Mouse (Mus musculus): ENCODE measurements around the gene Vasn. TPM values are rescaled to one million over a fixed set of nuclear protein-coding genes. Genes with fewer than 3 reads are reported as not detected.

Vasn gene
- total RNA-seq, 1 experiment: 8.7 TPM

GRCm38 (mm10) chr16:4614639-4615038, 25.1 kb upstream of the Vasn start:
- no peaks in the 10 kb centered on the region for H3K9me3 ChIP-seq (ENCODE audit: control insufficient read depth, insufficient read depth, low read depth, low read length)
- DNase-seq (ENCODE audit: low read depth, low spot score): no peak
- H3K27ac ChIP-seq (ENCODE audit: insufficient read depth, low read depth, low read length, poor library complexity, severe bottlenecking): no peak overlapping the region
- TF ChIP-seq ZC3H11A (IDR thresholded peaks at IDR 0.05; ENCODE audit: borderline replicate concordance, low read depth, low read length) (no peak), MAFK (IDR thresholded peaks at IDR 0.05; ENCODE audit: insufficient read depth, low read depth, low read length) (no peak)
- H3K9ac ChIP-seq (ENCODE audit: insufficient read depth, low read depth, low read length, poor library complexity, severe bottlenecking): no peak overlapping the region
- no peak overlapping the region for H3K4me3 ChIP-seq (ENCODE audit: insufficient read depth in 1 of 2, low read depth in 1 of 2, low read length in 2 of 2, poor library complexity in 1 of 2, severe bottlenecking in 1 of 2)
- no peaks in the 10 kb centered on the region; a peak in 1 of 4 replicates for H3K4me1 ChIP-seq (ENCODE audit: control insufficient read depth in 2 of 2, insufficient read depth in 2 of 2, low read length in 2 of 2, poor library complexity in 1 of 2)
- in situ Hi-C loops (cut with MboI; ENCODE audit: low sequenced_read_pairs in 2 of 2, unreplicated experiment in 2 of 2): no loop called here
- H3K36me3 ChIP-seq (ENCODE audit: control insufficient read depth, insufficient read depth, low read length, poor library complexity, severe bottlenecking): peaks cover 47% of the 10 kb centered on the region

GRCm38 (mm10) chr16:4615297-4615696, 24.4 kb upstream of the Vasn start:
- DNase-seq (ENCODE audit: low read depth, low spot score): no peak
- no peak overlapping the region for H3K4me3 ChIP-seq (ENCODE audit: insufficient read depth in 1 of 2, low read depth in 1 of 2, low read length in 2 of 2, poor library complexity in 1 of 2, severe bottlenecking in 1 of 2)
- no peak overlapping the region for H3K27ac ChIP-seq (ENCODE audit: insufficient read depth, low read depth, low read length, poor library complexity, severe bottlenecking)
- in situ Hi-C loops (cut with MboI; ENCODE audit: low sequenced_read_pairs in 2 of 2, unreplicated experiment in 2 of 2): no loop called here
- H3K4me1 ChIP-seq (ENCODE audit: control insufficient read depth in 2 of 2, insufficient read depth in 2 of 2, low read length in 2 of 2, poor library complexity in 1 of 2): peaks cover 0 to 3% of the 10 kb centered on the region in 2 experiments; a peak in 1 of 4 replicates
- TF ChIP-seq ZNF384 (IDR thresholded peaks at IDR 0.05; ENCODE audit: low read depth, low read length) (no peak), HCFC1 (IDR thresholded peaks at IDR 0.05; ENCODE audit: borderline replicate concordance, insufficient read depth, low read length) (no peak), CHD2 (IDR thresholded peaks at IDR 0.05; ENCODE audit: low read depth, low read length) (no peak), ZC3H11A (IDR thresholded peaks at IDR 0.05; ENCODE audit: borderline replicate concordance, low read depth, low read length) (no peak), MAFK (IDR thresholded peaks at IDR 0.05; ENCODE audit: insufficient read depth, low read depth, low read length) (no peak)
- no peak overlapping the region for H3K9ac ChIP-seq (ENCODE audit: insufficient read depth, low read depth, low read length, poor library complexity, severe bottlenecking)
- peaks cover 42% of the 10 kb centered on the region for H3K36me3 ChIP-seq (ENCODE audit: control insufficient read depth, insufficient read depth, low read length, poor library complexity, severe bottlenecking)
- no peaks in the 10 kb centered on the region for H3K9me3 ChIP-seq (ENCODE audit: control insufficient read depth, insufficient read depth, low read depth, low read length)

GRCm38 (mm10) chr16:4616829-4617228, 22.9 kb upstream of the Vasn start:
- TF ChIP-seq MAFK (IDR thresholded peaks at IDR 0.05; ENCODE audit: insufficient read depth, low read depth, low read length) (no peak), ZNF384 (IDR thresholded peaks at IDR 0.05; ENCODE audit: low read depth, low read length) (no peak), ZC3H11A (IDR thresholded peaks at IDR 0.05; ENCODE audit: borderline replicate concordance, low read depth, low read length) (no peak)
- Histone ChIP-seq H3K4me3 (ENCODE audit: insufficient read depth in 1 of 2, low read depth in 1 of 2, low read length in 2 of 2, poor library complexity in 1 of 2, severe bottlenecking in 1 of 2) (no peak overlapping the region), H3K27ac (ENCODE audit: insufficient read depth, low read depth, low read length, poor library complexity, severe bottlenecking) (no peak overlapping the region), H3K36me3 (ENCODE audit: control insufficient read depth, insufficient read depth, low read length, poor library complexity, severe bottlenecking) (peaks cover 32% of the 10 kb centered on the region), H3K4me1 (ENCODE audit: control insufficient read depth in 2 of 2, insufficient read depth in 2 of 2, low read length in 2 of 2, poor library complexity in 1 of 2) (peaks cover 0 to 3% of the 10 kb centered on the region in 2 experiments; a peak in 1 of 4 replicates), H3K9ac (ENCODE audit: insufficient read depth, low read depth, low read length, poor library complexity, severe bottlenecking) (no peak overlapping the region), H3K9me3 (ENCODE audit: control insufficient read depth, insufficient read depth, low read depth, low read length) (no peaks in the 10 kb centered on the region)
- no peak for DNase-seq (ENCODE audit: low read depth, low spot score)
- in situ Hi-C loops (cut with MboI; ENCODE audit: low sequenced_read_pairs in 2 of 2, unreplicated experiment in 2 of 2): no loop called here

GRCm38 (mm10) chr16:4624074-4624473, 15.7 kb upstream of the Vasn start:
- Histone ChIP-seq H3K9ac (ENCODE audit: insufficient read depth, low read depth, low read length, poor library complexity, severe bottlenecking) (peak overlapping the region; percentile 78), H3K27ac (ENCODE audit: insufficient read depth, low read depth, low read length, poor library complexity, severe bottlenecking) (no peak overlapping the region), H3K9me3 (ENCODE audit: control insufficient read depth, insufficient read depth, low read depth, low read length) (no peaks in the 10 kb centered on the region), H3K4me1 (ENCODE audit: control insufficient read depth in 2 of 2, insufficient read depth in 2 of 2, low read length in 2 of 2, poor library complexity in 1 of 2) (peaks cover 3 to 9% of the 10 kb centered on the region in 2 experiments; a peak in 3 of 4 replicates), H3K36me3 (ENCODE audit: control insufficient read depth, insufficient read depth, low read length, poor library complexity, severe bottlenecking) (no peaks in the 10 kb centered on the region; the same call in 1 of the 2 replicates), H3K4me3 (ENCODE audit: insufficient read depth in 1 of 2, low read depth in 1 of 2, low read length in 2 of 2, poor library complexity in 1 of 2, severe bottlenecking in 1 of 2) (peak overlapping the region; percentile 69 to 78)
- no peak for DNase-seq (ENCODE audit: low read depth, low spot score)
- in situ Hi-C loops (cut with MboI; ENCODE audit: low sequenced_read_pairs in 2 of 2, unreplicated experiment in 2 of 2): no loop called here
- TF ChIP-seq HCFC1 (IDR thresholded peaks at IDR 0.05; ENCODE audit: borderline replicate concordance, insufficient read depth, low read length) (no peak), CHD2 (IDR thresholded peaks at IDR 0.05; ENCODE audit: low read depth, low read length) (no peak), MAFK (IDR thresholded peaks at IDR 0.05; ENCODE audit: insufficient read depth, low read depth, low read length) (no peak)

GRCm38 (mm10) chr16:4624481-4625110, 15.1 kb upstream of the Vasn start, which contains the start of gene Pam16:
Gene Pam16 (minus strand): TSS chr16:4624988.
- in situ Hi-C loops (cut with MboI; ENCODE audit: low sequenced_read_pairs in 2 of 2, unreplicated experiment in 2 of 2): no loop called here
- H3K9ac ChIP-seq (ENCODE audit: insufficient read depth, low read depth, low read length, poor library complexity, severe bottlenecking): peak within 1 kb of the TSS; percentile 78
- DNase-seq (ENCODE audit: low read depth, low spot score): peak; percentile 88
- H3K9me3 ChIP-seq (ENCODE audit: control insufficient read depth, insufficient read depth, low read depth, low read length): no peaks in the 10 kb centered on the region
- peak within 1 kb of the TSS; percentile 50; the same call in 1 of the 2 replicates for H3K27ac ChIP-seq (ENCODE audit: insufficient read depth, low read depth, low read length, poor library complexity, severe bottlenecking)
- H3K36me3 ChIP-seq (ENCODE audit: control insufficient read depth, insufficient read depth, low read length, poor library complexity, severe bottlenecking): no peaks in the 10 kb centered on the region; the same call in 1 of the 2 replicates
- peak within 1 kb of the TSS; percentile 69 to 78 for H3K4me3 ChIP-seq (ENCODE audit: insufficient read depth in 1 of 2, low read depth in 1 of 2, low read length in 2 of 2, poor library complexity in 1 of 2, severe bottlenecking in 1 of 2)
- peaks cover 3 to 9% of the 10 kb centered on the region in 2 experiments; a peak in 3 of 4 replicates for H3K4me1 ChIP-seq (ENCODE audit: control insufficient read depth in 2 of 2, insufficient read depth in 2 of 2, low read length in 2 of 2, poor library complexity in 1 of 2)
- TF ChIP-seq HCFC1 (IDR thresholded peaks at IDR 0.05; ENCODE audit: borderline replicate concordance, insufficient read depth, low read length) (peak; percentile 42; the same call in 1 of the 2 replicates), CHD2 (IDR thresholded peaks at IDR 0.05; ENCODE audit: low read depth, low read length) (peak; percentile 86), ZNF384 (IDR thresholded peaks at IDR 0.05; ENCODE audit: low read depth, low read length) (no peak), MAFK (IDR thresholded peaks at IDR 0.05; ENCODE audit: insufficient read depth, low read depth, low read length) (no peak), ZC3H11A (IDR thresholded peaks at IDR 0.05; ENCODE audit: borderline replicate concordance, low read depth, low read length) (no peak)

Data from ES-E14 (cell line).